Mouse (Mus musculus) neural tube, embryonic 15.5 days (tissue): ENCODE results near the gene Hist2h3c1. TPM values are rescaled to one million over a fixed set of nuclear protein-coding genes. Genes with fewer than 3 reads are reported as not detected.
"Not testable (repeated sequence)": the region's sequence is repeated elsewhere in the genome, so short reads cannot be mapped to it uniquely, and the experiment has no call there.

ENCODE experiments used
- ATAC-seq: fragments of 200-750 bp; cut with Nextera tagmentation; 2 replicates; pipeline ENCODE4 v1.8.0; 2017; ENCODE audit warnings: mild to moderate bottlenecking, moderate TSS enrichment, moderate library complexity; ENCODE audit not compliant: low FRiP score
- H3K27ac ChIP-seq: fragments of 300-500 bp; sonication (generic); replicated peaks from 2 replicates; pipeline ENCODE4 v1.5.1; 2015; ENCODE audit warnings: mild to moderate bottlenecking, inconsistent platforms
- H3K27me3 ChIP-seq: fragments of 300-500 bp; sonication (generic); replicated peaks from 2 replicates; pipeline ENCODE4 v1.6.1; 2015; ENCODE audit warnings: inconsistent platforms
- H3K36me3 ChIP-seq: fragments of 300-500 bp; sonication (generic); 2 replicates; pipeline ENCODE4 v1.6.1; 2015; ENCODE audit warnings: inconsistent platforms
- H3K4me1 ChIP-seq: fragments of 300-500 bp; sonication (generic); 2 replicates; pipeline ENCODE4 v1.6.1; 2015; ENCODE audit warnings: inconsistent platforms
- H3K4me2 ChIP-seq: fragments of 300-500 bp; sonication (generic); 2 replicates; pipeline ENCODE4 v1.6.1; 2015; ENCODE audit warnings: inconsistent platforms, mild to moderate bottlenecking, moderate library complexity
- H3K4me3 ChIP-seq: fragments of 300-500 bp; sonication (generic); replicated peaks from 2 replicates; pipeline ENCODE4 v1.5.1; 2015; ENCODE audit warnings: mild to moderate bottlenecking, inconsistent platforms
- H3K9ac ChIP-seq: fragments of 300-500 bp; sonication (generic); replicated peaks from 2 replicates; pipeline ENCODE4 v1.6.1; 2015; ENCODE audit warnings: mild to moderate bottlenecking, inconsistent platforms
- H3K9me3 ChIP-seq: fragments of 300-500 bp; sonication (generic); replicated peaks from 2 replicates; pipeline ENCODE4 v1.6.1; 2016; ENCODE audit warnings: inconsistent platforms
- WGBS: fragments of 180-500 bp; shearing (Covaris S2); methylation state at CpG from one replicate; pipeline ENCODE4 v1.1.7; 2015; ENCODE audit warnings: mixed read lengths; 5-methylcytosine and 5-hydroxymethylcytosine counted together
- polyA plus RNA-seq: library from polyadenylated mRNA; unstranded; fragments of >200 nt; fragmentation: Nextera tagmentation; extraction: Ambion mirVana; gene quantifications from 2 replicates; pipeline ENCODE4 v1.2.1, GENCODE M21; 2015

The Hist2h3c1 gene
- polyA plus RNA-seq, 1 experiment from 2014 or later: 0.14 TPM

DNA sequence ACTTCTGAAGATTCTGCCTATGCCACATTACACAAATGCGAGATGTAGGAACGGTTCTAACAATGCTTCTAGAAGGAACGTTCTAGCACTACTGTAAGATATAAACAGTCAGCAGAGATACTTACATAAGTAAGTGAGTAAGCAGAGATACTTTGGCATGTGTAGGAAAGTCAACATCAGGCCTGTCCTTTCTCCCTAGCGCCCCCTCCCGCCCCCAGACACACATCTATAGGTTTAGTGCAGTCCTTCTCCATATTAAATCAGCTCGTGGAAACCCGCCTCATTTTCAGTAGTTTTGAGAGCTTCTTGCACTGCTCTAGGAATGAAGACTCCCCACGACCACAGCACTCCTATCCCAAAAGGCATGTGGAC, 30.9 kb downstream of the Hist2h3c1 start:
- no peaks in the 10 kb centered on the region for H3K9me3 ChIP-seq
- H3K27ac ChIP-seq: peak overlapping the region; percentile 71; the same call in 1 of the 2 replicates
- peaks cover 10% of the 10 kb centered on the region; the same call in 1 of the 2 replicates for H3K27me3 ChIP-seq
- H3K4me1 ChIP-seq: peaks cover 5% of the 10 kb centered on the region
- ATAC-seq: peak; percentile 34
- peak overlapping the region; percentile 56 for H3K9ac ChIP-seq
- peak overlapping the region; percentile 68 for H3K4me2 ChIP-seq
- H3K36me3 ChIP-seq: no peaks in the 10 kb centered on the region
- 17% methylated on average over 8 of the region's 8 CpGs for WGBS
- peak overlapping the region; percentile 56 for H3K4me3 ChIP-seq

DNA sequence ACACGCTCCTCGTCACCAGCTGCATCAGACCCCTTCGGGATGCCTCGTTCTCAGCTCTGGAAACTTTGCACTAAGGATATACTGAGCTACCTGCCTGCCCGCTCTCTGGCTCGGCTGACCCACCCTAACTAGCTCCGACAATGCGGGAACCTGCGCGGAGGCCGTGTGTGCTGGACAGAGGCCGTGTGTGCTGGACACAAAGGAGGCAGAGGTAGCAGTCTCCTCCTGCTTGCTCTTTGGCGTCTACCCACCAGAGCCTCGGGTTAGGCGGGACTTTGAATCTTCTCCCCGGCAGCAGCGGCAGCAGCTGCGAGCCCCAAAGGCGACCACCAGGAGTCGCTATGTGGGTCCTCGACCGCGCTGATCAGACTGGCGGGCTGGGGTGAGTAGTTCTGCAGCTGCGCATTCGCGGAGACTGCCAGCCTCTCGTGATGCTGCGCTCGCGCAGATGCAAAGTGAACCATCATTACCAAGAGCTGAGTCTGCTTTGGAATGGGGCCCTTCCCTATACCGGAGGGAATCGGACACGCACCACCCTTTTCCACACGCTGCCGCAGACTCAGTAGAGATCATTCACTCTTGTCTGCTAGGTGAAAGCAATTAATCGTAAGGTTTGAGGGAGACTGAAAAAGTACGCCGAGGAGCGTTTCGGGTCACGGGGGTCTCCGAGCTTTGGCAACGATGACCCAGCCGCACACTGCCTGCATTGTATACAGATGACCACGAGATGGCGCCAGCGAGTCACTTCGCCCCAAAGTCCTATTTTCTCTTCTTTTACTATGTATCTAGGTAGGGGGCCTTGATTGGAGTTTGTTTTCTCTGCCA, 31.5 kb downstream of the Hist2h3c1 start:
- Histone ChIP-seq H3K9ac (peak overlapping the region; percentile 56), H3K4me2 (peak overlapping the region; percentile 68), H3K4me3 (peak overlapping the region; percentile 56), H3K27ac (peak overlapping the region; percentile 94), H3K4me1 (peaks cover 5% of the 10 kb centered on the region), H3K9me3 (no peaks in the 10 kb centered on the region), H3K27me3 (peaks cover 13% of the 10 kb centered on the region), H3K36me3 (no peaks in the 10 kb centered on the region)
- peak; percentile 98 for ATAC-seq
- under 1% methylated on average over 49 of the region's 49 CpGs for WGBS

DNA sequence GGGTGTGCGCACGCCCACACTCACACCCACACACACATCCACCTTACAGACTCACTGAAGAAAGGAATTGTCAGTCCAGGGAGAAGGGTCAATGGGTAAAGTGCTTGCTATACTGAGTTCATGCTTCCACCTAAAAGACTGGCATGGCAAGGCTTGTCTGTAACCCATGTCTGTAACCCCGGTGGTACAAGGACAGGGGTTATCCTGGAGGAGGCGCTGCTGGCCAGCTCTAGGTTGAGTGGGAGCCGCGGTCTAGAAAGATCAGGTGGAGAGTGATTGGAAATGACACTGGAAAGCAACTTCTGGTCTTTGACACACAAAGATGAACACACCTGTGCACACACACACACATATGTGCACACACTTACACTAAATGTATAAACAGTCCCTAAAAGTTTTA, 34.2 kb downstream of the Hist2h3c1 start:
- ATAC-seq: no peak
- Histone ChIP-seq H3K4me2 (no peak overlapping the region), H3K27me3 (peaks cover 32% of the 10 kb centered on the region), H3K9me3 (no peaks in the 10 kb centered on the region), H3K36me3 (no peaks in the 10 kb centered on the region), H3K4me3 (no peak overlapping the region), H3K4me1 (peaks cover 5% of the 10 kb centered on the region), H3K27ac (no peak overlapping the region), H3K9ac (no peak overlapping the region)
- 60% methylated on average over 6 of the region's 6 CpGs for WGBS

DNA sequence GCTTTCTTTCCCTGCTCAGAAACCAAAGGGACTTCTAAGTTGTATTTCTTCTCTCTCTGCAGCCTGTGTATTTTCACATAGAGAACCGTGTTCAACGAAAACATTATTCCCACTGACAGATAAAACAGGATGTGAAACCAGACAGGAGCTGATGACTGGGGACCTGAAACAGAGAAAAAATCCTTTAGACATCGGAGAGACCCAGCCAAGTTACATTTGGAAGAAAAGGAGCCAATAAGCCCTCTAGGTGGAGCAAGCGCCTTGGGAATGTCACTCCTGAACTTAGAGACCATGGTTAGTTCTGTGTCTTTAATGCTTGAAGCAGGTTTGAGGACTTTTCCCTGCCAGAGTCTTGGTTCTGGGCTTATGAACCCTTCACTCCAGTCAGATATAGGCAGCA, 38.0 kb downstream of the Hist2h3c1 start:
- Histone ChIP-seq H3K4me3 (no peak overlapping the region), H3K9me3 (no peaks in the 10 kb centered on the region), H3K4me2 (peak overlapping the region; percentile 6; the same call in 1 of the 2 replicates), H3K9ac (no peak overlapping the region), H3K36me3 (no peaks in the 10 kb centered on the region), H3K4me1 (no peaks in the 10 kb centered on the region), H3K27ac (no peak overlapping the region), H3K27me3 (peaks cover 32% of the 10 kb centered on the region)
- WGBS: 24% methylated on average over 4 of the region's 4 CpGs
- no peak for ATAC-seq

DNA sequence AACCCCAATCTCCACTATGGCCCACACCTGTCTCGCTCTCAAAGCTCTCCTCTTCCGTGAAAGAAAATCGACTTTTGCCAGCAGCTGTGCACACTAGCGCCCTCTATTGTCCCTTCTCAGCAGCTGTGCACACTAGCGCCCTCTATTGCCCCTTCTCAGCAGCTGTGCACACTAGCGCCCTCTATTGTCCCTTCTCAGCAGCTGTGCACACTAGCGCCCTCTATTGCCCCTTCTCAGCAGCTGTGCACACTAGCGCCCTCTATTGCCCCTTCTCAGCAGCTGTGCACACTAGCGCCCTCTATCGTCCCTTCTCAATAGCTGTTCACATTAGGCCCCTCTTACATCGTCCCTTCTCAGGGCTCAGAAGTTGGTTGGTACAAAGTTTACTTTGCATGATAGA, 40.8 kb downstream of the Hist2h3c1 start:
- H3K4me3 ChIP-seq, H3K27ac ChIP-seq, H3K36me3 ChIP-seq, H3K4me1 ChIP-seq, H3K4me2 ChIP-seq, H3K9me3 ChIP-seq, H3K9ac ChIP-seq, ATAC-seq: not testable (repeated sequence)
- WGBS: 94% methylated on average over 11 of the region's 11 CpGs
- H3K27me3 ChIP-seq: peaks cover 22% of the 10 kb centered on the region

DNA sequence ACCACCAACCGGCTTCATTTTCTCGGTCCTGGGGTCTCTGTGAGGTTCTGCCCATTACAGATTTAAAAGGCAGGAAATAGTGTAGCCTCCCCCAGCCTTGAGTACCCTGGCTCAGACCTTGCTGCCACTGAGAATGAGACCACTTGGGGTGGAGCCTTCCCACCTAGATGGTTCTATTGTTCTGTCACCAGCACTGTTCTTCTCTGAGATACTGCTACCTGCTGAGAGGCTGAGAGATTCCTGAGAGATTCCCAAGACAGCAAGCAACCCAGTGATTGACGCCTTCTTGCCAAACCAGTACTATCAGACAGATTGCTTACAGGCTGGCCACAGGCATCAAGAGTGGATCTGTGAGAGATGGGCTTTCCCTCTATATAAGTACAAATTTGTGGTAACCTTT, 42.7 kb downstream of the Hist2h3c1 start:
- H3K4me1 ChIP-seq: no peaks in the 10 kb centered on the region
- WGBS: 83% methylated on average over 3 of the region's 3 CpGs
- H3K9ac ChIP-seq: no peak overlapping the region
- no peak for ATAC-seq
- no peak overlapping the region for H3K4me3 ChIP-seq
- 0 out of 2 replicates have a peak, but pooled peaks cover 7% of the 10 kb centered on the region for H3K27me3 ChIP-seq
- no peak overlapping the region for H3K27ac ChIP-seq
- H3K36me3 ChIP-seq: no peaks in the 10 kb centered on the region
- H3K4me2 ChIP-seq: no peak overlapping the region
- no peaks in the 10 kb centered on the region for H3K9me3 ChIP-seq

DNA sequence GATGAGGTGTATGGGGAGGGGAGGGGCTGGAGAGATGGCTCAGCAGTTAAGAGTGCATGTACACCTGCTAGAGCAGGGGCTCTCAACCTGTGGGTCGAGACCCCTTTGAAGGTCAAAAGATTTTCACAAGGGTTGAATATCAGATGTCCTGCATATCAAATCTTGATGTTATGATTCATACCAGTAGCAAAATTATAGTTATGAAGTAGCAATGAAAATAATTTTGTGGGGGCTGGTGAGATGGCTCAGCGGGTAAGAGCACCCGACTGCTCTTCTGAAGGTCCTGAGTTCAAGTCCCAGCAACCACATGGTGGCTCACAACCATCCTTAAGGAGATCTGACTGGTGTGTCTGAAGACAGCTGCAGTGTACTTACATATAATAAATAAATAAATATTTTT, 44.2 kb downstream of the Hist2h3c1 start:
- not testable (repeated sequence) for ATAC-seq, H3K4me2 ChIP-seq, H3K9ac ChIP-seq, H3K36me3 ChIP-seq, H3K27ac ChIP-seq, H3K27me3 ChIP-seq, H3K9me3 ChIP-seq, H3K4me1 ChIP-seq, H3K4me3 ChIP-seq
- WGBS: 97% methylated on average over 3 of the region's 3 CpGs

DNA sequence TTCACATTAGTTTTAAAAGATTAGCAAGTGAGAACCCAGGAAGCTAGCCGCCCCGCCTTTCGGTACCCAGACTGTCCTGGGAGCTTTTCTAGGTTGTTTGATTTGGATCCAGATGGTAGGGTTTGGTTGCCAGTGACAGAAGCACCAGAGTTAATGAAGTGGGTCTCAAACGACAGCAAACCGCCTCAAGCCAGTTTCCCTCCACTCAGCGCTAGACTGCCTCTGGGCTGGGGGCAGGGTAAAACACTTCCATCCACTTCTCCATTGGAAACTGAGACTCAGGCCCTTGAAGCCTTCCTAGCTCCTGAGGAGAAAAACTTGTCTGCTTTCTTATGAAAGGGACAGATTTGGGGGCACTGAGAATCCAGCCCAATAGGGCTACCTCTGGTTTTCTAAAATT, 46.2 kb downstream of the Hist2h3c1 start:
- no peaks in the 10 kb centered on the region for H3K9me3 ChIP-seq
- H3K4me1 ChIP-seq: no peaks in the 10 kb centered on the region
- no peak overlapping the region for H3K4me2 ChIP-seq
- 63% methylated on average over 6 of the region's 6 CpGs for WGBS
- H3K27me3 ChIP-seq: no peaks in the 10 kb centered on the region
- no peak overlapping the region for H3K27ac ChIP-seq
- no peaks in the 10 kb centered on the region for H3K36me3 ChIP-seq
- no peak overlapping the region for H3K4me3 ChIP-seq
- no peak overlapping the region for H3K9ac ChIP-seq
- no peak for ATAC-seq

DNA sequence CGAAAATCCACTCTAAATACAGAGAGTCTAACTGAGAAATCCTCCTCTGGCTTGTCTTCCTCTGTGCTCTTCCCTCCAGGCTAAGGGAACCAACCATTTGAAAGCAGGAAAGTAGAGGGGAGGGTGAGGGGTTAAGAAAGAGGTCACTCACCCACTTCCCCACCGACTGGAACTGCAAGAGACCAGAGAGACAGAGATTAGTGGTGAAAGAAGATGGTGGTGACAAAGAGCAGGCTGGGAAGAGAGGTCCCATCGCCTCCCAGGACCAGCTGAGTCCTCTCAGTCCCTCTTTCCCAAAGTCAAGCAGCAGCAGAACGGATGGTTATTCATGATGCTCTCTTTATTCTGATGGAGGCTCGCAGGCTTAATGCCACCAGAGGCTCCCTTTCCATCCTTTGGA, 46.9 kb downstream of the Hist2h3c1 start:
- Histone ChIP-seq H3K4me1 (no peaks in the 10 kb centered on the region), H3K9ac (no peak overlapping the region), H3K27me3 (no peaks in the 10 kb centered on the region), H3K4me3 (no peak overlapping the region), H3K4me2 (no peak overlapping the region), H3K36me3 (no peaks in the 10 kb centered on the region), H3K27ac (no peak overlapping the region), H3K9me3 (no peaks in the 10 kb centered on the region)
- 57% methylated on average over 5 of the region's 5 CpGs for WGBS
- no peak for ATAC-seq

DNA sequence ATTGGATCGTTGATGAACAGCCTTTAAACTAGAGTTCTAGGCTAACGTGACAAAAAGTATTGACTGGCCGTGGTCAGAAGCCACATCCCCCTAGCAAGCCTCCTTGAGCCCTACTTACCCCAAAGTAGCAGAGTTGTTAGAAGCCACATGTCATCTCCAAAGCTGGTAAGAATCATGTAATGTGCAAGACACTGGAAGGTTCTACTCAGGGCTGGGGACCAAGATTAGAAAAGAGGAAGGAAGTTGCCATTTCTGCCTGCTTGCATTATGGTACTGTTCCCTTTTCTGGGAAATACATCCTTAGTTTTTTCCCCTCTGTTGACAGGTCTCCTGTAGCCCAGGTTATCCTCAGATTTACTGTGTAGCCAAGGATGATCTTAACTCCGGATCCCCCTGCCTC, 47.3 kb downstream of the Hist2h3c1 start, which contains the start of gene Fcgr1:
Gene Fcgr1 (minus strand): TSS at position 183 of the 400 bp plus-strand sequence.
- H3K4me3 ChIP-seq: no peak within 1 kb of the TSS
- H3K36me3 ChIP-seq: no peaks in the 10 kb centered on the region
- no peaks in the 10 kb centered on the region for H3K9me3 ChIP-seq
- ATAC-seq: no peak
- H3K4me2 ChIP-seq: no peak within 1 kb of the TSS
- H3K27me3 ChIP-seq: no peaks in the 10 kb centered on the region
- H3K27ac ChIP-seq: no peak within 1 kb of the TSS
- no peaks in the 10 kb centered on the region for H3K4me1 ChIP-seq
- WGBS: 89% methylated on average over 4 of the region's 4 CpGs
- no peak within 1 kb of the TSS for H3K9ac ChIP-seq
